Mouse (Mus musculus) frontal cortex, postnatal 14 days (tissue): ENCODE measurements around the gene Irf2bpl.

Experiments used
- DNase-seq, 2 experiments: peaks; one replicate each; pipeline ENCODE4 v3.0.0; 2022; ENCODE audit warnings: low spot score in 2 of 2

Gene Irf2bpl

DNA sequence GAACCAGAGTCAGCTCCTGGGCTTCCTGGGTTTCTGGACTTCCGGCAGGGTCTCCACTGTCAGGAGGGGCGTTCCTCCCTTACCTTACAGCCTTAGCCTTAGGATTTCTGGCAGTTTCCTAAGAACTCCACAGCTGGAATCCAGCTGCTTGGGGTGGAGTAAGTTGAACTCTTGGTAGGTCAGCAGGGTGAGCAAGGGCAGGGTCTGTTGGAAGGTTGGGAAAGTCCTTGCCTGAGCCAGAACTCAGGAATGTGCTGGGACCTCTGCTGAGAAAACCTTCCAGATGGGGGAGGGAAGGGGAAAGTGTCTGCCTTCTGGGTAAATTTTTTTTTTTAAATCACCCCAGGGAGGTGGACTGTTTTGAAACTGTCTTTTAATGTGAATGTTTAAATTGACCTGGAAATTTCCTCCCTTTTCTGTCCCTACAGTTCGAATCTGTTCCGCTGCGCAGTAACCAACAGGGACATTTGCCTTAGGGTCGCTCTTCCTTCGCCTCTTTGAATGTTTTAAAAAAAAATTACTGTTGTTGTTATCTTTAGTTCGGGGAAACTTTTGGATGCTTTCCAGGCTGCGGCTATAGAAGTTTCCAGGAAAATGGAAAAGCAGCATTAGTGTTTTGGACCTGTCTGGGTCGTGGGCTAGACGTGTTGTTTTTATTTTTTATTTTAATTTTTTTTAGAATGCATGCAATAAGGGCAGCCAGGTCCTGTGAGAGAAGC is 15.0 kb upstream of the Irf2bpl start:
- no peak for DNase-seq

DNA sequence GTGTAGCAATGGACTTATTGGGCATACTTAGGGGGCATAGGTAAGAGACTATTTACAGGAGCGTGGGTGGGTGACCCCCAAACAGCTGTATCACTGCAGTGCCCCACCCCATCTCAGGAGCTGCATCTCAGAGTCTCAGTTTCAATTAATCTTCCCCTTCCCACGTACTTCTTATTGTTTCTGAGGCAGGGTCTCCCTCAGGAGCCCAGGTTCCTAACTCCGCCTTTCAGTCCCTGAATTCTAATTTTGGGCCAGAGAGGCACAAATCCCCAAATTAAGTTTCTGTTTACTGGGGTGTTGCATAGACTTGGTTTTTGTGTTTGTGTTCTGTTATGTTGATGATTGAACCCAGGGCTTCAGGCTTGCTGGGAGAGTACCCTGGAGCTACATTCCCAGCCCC is 13.8 kb upstream of the Irf2bpl start:
- DNase-seq: no peak

DNA sequence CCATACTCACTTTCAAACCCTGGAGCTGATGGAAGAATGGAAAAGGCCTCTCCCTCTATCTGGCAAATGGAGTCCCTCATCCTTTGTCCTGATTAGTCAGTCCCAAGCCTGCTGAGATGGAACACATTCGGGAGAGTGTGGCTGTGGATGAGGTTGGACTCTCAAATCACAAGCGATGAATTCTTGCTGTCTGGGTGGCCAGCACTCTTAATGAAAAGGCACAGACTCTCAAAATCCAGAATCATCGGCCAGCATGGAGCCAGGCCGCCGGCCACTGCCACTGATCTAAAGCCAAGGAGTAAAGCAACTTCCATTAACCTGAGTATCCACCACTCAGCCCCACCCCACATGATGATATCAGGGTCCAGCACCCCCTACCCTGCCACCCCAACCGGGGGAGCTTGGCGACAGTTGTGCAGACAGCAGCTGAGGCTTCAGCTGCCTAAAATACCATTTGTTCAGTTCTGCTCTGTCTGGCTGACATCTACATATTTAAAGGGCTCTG is 13.2 kb upstream of the Irf2bpl start:
- no peak for DNase-seq

DNA sequence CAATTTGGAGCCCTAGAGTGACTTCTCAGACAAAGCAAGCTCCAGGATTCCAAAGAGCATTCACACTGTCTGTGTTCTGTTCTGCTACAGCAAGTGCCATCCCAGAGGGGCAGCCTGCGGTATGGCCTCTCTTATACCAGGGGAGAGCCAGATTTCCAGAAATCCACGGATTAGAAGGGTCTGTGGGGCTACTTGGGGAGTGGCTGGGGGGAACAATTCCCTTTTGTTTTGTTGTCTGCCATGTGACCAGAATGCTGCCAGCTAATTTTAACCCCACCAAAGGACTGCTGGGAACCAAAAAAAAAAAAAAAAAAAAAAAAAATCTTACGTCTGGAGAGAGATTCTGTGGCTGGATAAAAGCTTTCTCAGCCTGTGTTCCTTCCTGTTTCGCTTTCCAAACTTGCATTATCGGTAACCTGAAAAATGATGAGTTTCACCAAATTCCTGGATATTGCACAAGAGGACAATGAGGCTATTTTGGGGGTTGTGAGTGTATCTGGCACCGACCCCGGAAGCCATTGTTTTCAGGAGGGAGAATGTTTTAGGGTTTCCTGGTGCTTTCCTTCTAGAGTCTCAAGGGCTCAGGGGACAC is 12.4 kb upstream of the Irf2bpl start:
- DNase-seq: no peak

DNA sequence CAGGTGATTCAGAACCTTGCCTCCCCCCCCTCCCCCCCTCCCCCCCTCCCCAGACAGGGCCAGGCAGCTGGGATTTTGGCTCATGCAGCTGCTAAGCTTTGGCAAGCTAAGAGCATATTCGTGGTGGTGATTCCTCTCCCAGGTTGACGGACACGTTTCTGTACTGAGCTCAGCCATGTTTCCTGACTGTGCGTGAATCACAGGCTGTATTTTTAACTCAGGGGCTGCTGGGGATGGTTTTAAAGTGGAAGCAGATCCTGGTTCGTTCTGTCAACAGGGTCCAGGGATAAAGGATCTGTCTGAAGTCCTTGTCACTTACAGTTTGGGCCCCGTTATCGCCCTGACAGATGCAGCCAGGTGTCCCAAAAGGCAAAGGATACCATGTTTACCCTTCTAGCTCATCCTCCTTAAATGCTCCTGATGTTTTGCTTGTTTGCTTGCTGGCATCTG is 11.9 kb upstream of the Irf2bpl start:
- no peak for DNase-seq

DNA sequence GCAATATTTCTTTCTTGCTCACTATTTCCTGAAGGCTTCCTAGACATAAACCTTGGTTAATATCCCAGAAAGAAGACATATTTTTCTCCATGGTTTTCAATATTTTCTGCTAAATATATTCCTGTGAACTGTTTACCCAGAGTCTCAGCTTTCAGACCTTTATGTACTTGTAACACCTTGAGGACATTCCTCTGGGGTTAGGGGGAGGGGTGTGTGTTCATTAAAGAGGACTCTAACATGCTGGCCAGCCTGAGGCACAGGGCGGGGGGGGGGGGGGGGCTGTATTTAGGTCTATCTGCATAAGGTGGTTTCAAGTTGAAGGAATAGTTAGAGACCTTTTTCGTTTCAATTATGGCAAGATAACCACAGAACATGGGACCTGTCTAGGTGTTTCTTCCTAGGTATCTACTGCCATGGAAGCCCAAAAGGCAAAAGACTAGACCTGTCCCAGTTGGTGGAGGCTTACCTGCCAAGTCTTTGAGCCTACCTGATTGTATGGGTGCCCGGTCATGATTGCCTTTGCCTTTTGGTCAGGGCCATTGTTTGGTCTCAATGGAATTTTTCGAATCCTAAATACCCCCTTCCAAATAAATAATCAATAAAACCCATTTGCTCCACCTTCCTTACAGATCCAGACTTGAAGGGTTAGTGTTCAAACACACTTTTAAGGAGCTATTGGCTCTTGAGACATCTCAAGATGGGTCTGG is 11.3 kb upstream of the Irf2bpl start:
- no peak for DNase-seq

DNA sequence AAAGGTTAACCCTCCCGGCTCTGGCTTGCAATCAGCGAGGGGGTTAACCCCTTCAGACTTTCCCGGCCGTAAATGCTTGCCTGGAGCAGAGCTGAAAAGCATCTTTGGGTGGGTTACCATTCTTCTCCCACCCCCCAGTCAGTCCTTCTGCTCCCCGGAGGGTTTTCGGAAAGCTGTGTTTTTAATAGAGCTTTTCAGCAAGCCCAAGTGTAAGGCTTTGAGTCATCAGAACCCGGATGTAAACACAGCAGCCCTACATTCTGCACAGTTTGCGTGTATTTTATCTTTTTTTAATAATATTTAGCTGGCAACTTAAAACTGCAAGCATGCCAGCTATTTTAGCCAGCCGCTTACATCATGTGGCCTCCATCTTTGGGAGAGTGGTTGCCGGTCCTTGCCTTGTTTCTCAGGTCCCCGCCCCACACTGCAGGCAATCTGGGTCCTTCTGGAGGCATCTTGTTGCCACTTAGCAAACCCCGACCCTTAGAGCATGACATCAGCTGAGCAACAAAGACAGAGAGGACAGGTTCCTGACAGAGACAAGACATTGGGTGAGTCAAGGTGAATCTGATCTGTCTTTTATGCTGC is 10.3 kb upstream of the Irf2bpl start:
- DNase-seq: no peak

DNA sequence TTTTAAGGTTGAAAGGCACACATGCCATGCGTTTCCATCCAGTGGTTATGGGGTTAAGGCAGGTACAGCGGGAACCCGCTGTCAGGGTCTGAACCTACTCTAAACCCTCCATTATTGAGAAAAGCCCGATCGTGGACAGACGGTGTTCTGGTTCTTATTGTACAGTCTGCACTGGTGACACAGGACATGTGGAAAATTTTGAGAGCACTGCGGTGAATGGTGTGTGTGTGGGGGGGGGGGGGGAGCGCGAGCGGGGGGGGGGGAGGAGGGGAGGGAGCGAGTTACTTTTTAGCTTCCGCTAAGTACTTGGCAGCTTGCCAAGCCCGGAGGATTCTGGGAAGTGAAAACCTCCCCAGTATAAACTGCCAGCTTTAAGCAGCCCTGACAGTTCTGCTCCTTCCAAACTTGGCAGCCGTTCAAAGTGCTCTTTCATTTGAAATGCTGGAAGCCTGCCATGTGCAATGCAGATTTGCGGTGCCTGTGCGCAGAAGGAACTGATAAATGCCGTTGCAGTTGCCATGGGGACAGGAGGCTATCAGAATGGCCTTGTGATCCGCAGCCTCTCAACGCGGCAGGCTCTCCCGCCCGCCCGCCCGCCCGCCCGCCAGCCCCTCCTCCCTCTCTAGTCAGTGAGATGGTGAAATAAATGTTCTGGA is 9.7 kb upstream of the Irf2bpl start:
- peak; percentile 97 to 98 for DNase-seq

DNA sequence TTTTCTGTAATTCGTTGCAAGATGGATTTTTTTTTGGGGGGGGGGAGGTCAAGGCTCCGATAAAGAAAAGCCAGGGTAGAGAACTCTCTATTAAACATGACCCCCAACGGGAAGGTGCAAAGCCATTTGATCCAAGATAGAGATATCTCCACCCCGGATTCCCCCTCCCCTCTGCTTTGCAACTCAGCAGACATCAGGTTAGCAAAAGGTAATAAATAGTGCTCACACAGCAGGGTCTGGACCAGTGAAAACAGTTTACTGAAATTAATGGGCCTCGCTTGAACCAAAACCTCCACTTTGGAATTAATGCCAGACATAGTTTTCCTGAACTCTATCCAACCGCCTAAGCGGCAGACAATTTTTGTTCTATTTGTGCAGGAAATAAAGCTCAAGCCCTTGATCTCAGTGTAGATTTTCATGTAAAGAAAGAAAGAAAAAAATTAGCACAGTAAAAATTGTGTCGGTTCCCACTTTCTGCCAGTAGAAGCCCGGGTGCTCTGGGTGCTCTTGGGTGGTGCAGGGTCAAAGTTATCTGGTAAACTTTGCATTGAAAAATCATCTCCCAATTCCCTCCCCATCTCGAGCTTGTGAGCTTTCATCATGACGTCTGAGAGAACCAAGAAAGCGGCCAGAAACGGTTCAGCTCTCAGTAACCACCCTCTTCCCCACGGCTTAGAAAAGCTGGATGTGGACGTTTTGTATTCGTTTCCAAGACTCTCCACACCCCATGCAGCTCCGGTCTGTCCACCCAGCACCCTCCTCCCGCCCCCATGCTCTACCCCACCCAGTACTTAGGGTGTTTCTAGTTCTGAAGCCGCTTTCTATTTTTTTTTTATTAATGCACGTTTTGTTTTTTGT is 9.0 kb upstream of the Irf2bpl start:
- no peak for DNase-seq

DNA sequence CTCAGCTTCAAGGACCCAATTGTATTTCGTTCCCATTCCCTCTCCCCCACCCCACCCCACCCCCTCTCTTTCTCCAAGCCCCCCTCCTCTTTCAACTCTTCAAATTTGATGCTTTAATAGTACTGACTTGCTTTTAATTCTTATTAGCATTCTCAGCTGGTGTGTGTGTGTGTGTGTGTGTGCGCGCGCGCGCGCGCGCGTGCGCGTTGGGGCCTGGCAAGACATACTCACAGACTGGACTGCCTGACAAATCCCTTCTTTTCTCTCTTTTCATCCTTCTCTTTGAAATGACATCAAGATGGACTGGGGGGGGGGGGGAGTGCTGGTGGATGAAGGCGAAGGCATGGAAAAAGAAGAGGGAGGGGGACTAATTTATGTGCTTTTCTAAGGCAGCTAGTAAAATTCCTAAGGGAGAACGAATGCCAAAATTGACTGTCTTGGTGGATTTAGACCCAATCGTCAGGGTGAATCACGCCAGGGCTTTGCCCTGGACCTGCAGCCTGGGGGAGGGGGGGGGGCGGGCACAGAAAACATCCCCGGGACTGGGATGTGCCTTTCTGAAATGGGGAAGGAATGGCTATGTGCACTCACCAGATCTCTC is 8.2 kb upstream of the Irf2bpl start:
- DNase-seq: no peak

DNA sequence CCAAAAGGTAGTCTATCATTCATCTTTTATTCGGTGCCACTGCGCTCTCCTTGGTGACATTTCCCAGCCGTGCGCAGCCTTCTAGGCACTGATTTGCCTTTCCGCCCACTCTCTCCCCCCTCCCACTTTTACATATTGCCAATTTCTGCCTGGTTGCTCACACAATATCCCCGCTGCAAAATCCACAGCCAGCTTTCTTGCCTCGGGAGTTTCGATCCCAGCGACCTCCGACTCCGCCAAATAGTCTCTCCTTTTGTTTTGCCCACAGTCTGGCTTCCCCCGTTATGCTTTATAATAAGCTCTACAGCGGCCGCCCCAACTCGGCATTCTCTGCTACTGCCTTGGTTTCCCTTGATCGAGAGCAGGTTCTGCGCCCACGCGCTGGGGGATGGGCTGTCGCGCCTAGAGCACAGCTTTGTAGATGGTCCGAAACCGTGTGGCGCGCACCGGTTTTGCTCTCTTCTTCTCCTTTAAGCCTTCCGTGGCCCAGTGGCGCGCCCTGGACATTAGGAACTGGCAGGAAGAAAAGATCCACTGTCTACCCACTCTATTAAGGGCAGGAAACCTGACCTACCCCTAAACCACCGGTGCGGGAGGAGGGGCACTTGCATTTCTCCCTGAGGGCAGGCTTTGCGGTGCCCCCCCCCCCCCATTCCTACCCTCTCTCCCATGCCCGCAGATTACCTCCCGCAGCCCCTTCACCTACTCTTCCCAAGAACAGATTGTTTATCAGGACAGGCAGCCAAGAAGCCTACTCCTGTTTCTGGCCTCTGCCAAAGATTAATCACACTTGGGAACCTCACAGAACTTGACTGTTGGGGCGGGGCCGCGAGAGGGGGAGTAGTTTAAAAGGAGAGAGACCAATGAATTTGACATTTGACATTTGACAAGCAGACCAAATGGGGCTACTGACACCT is 7.4 kb upstream of the Irf2bpl start:
- peak; percentile 53 to 61 for DNase-seq

DNA sequence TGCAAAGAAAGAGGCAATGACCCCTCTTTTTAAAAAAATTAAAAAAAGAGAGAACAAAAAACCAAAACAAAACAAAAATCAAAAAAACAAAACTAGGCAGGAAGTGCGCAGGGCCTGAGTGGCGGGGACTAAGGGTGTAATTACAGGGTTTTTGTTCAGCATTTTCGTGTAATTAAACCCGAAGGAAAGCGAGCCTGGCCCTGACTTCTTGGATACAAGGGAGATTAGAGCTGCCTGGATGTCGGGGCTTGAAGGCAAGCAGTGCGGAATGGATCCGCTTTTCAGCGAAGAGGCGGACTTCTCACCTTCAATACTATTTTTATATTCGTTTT is 6.8 kb upstream of the Irf2bpl start:
- DNase-seq: no peak

DNA sequence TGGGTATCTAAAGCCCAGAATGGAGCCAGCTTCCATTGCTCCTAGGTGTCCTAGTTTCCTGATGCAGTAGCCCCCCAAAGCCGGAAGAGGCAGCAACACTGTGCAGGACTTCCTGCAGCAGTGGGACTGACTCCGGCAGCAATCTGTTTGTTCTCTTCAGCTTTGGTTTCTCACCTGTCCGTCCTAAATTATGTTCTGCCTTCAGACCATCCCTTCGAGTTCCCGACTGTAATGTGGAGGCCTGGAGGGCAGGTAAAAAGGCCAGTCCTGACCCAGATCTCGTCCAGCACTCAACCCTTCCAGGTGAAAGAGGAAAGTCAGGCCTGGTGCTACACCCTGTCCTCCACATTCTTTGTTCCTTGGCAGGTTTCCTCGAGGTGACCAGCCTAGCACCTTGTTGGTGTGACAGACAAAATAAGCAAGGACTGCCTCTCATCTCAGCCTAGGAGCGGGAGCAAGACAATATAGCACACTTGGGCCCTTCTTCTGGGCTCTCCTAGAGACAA is 6.3 kb upstream of the Irf2bpl start:
- no peak for DNase-seq

DNA sequence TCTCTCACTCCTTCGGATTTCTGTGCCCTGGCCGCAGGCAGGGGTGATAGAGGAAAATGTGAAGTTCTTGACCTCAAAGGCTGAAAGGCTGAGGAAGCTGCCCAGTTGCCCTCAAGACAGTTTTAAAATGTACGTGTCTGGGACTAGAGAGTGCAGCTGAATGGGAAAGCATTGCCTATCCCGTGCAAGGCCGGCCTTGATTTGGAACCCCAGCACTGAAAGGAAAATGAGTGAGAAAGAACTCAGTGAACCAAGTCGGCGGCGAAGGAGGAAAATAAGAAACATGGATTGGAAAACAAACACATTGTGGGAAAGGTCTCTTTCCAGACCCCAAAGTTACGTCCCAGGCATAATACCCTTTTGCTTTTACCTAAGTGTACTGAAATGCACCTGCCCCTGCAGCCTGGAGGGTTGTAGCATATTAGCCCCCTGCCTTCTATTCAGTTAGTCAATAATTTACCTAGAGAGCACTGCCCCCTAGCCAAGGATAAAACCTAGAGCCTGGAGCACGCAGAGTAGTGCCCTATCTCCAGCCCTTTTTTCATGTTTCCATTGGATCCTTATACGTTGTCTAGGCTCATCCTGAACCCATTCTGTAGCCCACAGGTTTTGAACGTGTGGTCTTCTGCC is 5.6 kb upstream of the Irf2bpl start:
- DNase-seq: no peak

DNA sequence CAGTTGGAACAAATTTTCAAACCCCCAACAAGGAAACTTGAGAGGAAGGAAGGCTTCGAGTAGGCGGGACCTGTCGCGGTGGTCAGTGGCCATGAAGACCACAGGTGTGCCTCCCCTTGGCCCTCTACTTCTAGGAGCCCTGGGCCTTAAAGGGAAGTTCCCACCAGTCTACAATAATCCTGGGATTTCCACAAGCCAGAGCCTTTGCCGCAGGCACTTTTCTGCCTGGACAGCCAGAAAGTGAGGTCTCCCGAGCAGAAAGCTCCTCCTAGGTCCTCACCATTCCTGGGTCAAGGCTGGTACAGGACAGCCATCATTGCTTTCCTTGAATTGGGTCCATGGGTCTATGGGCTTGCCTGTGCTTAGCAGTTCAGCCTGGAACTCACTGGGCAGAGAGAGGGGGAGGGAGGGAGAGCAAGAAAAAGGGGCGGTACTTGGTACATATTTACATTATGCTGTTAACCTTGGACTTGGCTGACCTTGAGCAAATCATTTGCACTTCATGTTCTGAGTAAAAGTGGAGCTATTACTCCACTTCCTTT is 4.6 kb upstream of the Irf2bpl start:
- no peak for DNase-seq

DNA sequence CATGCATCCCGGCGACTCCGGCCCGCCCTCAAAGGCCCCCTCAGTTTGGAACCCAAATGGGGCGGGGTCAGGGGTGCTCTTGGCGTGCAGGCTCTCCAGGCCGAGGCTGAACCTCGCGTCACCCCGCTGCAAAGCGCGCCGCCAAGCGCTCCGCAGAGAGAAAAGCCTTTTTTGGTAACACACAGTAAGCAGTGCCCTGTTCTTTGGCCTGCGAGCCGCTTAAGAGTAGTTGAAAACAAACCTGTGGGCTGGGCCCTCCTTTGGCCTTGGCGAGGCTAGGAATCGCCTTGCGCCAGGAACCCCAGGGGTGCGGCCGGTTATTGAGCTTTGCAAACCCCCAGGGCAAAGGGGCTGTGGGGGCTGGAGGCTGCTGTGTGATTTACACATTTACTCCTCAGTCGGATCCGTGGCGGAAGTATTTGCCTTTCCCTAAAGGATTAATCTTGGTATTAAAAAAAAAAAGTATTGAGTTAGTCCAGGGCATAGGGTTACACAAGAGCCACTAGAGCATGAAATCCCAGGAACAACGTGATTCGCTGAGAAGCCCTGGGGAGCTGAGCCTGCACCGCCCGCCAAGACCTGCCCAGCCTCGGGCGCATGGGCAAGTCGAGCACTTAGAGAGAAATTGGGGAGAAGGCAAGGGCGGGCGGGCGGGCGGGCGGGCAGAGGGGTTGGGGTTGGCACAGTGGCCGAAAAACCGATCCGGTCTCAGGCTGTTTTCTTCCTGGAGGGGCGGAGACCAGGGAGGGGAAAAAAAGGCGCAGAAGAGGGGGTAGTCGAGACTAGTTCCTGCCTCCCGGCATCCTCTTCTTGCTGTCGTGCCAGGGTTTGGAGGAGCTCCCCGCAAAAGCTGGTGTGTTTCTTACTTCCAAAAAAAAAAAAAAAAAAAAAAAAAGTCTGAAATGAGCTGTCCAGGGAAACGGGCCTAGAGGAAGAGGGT is 3.8 kb upstream of the Irf2bpl start:
- peak; percentile 57 to 67 for DNase-seq

DNA sequence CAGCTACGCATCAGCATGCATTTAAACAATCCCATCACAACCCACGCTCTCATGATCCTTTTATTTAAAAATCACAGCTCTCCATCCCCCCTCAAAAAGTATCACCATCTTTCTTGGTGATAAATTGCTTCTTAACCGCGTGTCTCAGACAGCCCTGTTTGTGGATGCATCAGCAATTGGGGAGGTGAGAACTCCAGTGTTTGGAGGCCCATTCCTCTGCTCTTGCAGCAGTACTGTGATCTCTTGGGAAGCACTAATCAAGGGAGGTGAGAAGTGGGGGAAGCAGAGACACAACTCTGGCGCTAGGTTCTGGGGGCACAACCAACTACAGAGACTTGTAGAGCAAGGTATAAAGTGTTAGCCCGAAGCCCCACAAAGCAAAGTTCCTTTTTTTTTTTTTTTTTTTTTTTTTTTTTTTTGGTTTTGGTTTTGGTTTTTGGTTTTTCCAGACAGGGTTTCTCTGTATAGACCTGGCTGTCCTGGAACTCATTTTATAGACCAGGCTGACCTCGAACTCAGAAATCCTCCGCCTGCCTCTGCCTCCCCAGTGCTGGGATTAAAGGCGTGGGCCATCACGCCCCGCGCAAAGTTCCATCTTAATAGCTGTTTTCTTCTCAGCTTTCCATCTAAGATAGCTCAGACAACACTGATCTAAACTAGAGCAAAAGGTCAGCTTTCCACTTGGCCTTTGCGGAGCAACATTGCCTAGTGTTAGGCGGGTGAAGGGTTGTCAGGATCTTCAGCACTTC is 3.0 kb upstream of the Irf2bpl start:
- DNase-seq: no peak
